Mouse (Mus musculus) olfactory bulb, adult 2 months (tissue): ENCODE data around the gene Tmem82.

Experiments
- CTCF ChIP-seq: fragments of 200-500 bp; IDR thresholded peaks from 2 replicates; pipeline ENCODE4 v1.5.1; 2012; ENCODE audit warnings: low read depth, mild to moderate bottlenecking, low read length, moderate library complexity; ENCODE audit not compliant: insufficient read depth
- POLR2A ChIP-seq: fragments of 200-500 bp; IDR thresholded peaks from 2 replicates; pipeline ENCODE4 v1.6.1; 2012; ENCODE audit warnings: mild to moderate bottlenecking, low read depth, low read length, moderate library complexity; ENCODE audit not compliant: insufficient read depth

- TF ChIP-seq CTCF (no peak), POLR2A (no peak)
These were observed 8.9 kb downstream of the Tmem82 start for GRCm38 (mm10) chr4:141609538-141609937.
